Mouse (Mus musculus): ENCODE measurements around the gene Zfp418. TPM values are rescaled to one million over a fixed set of nuclear protein-coding genes. Genes with fewer than 3 reads are reported as not detected.

Zfp418 gene
- total RNA-seq (2023) = under 1 TPM; 0.29 to 0.71 TPM

GRCm38 (mm10) chr7:7171227-7172147 is at the start of gene Zfp418:
Gene Zfp418, plus strand, starts transcription at chr7:7171330.

GRCm38 (mm10) chr7:7136379-7136866 is 34.7 kb upstream of the Zfp418 start, which contains the start of gene Zfp773:
Gene Zfp773, minus strand, starts transcription at chr7:7136755.

DNA sequence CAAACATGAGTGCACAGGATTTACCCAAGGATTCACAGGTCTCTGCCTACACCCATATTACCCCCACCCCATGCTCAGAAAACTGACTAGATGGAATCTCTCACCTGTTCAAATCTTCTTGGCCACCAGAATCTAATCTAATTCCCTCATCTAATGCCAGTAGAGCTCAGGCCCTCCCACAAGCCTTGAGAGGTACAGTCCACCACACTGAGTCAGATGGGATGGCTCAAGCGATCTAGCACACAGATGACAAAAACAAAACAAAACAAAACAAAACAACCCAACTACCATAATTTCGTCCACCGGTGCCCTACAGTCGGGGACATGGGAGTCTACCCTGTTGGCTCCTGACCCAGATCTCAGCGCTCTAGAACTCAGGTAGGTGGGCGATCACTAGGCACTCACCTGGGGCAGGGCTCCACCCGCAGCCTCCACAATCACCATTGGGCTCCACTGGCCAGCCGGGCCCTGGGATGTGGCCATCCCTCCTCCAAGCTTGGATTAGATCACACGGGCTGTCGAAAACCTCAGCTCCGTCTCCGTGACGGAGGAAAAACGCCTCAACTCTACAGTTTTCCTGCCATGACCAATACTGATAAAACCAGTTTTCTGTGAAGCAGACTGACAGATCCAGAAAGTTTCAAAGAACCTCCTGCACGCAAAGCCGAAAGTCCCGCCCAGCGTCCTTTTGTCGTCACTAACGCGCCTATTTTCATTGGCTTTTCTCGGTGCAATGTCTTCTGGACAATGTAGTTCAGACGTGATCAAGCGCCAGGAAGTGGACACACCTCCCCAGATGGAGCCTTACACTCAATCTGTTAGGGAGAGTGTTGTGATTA is 38.4 kb downstream of the Zfp418 start, which contains the start of gene Zfp772:
Gene Zfp772, minus strand, starts transcription at position 686 of the 839 bp plus-strand sequence.

Other genes with a start within 250 kb of the Zfp418 start
- not detected for gene Aurkc, start 176.0 kb upstream of the Zfp418 start, total RNA-seq (2023)
- gene Zfp954, start 49.8 kb upstream of the Zfp418 start, total RNA-seq (2023) = 10 to 100 TPM; 12.0 to 15.4 TPM
- under 1 TPM; 0.51 to 0.95 TPM for gene Zfp773, start 34.6 kb upstream of the Zfp418 start, total RNA-seq (2023)
- gene Zfp772, start 38.7 kb downstream of the Zfp418 start, total RNA-seq (2023) = 1 to 10 TPM in 1 of 2 experiments, under 1 TPM in 1; 0.64 to 1.8 TPM
- gene Vmn2r29, start 76.0 kb downstream of the Zfp418 start, total RNA-seq (2023) = not detected
- gene Gm45844, start 107.0 kb downstream of the Zfp418 start, total RNA-seq (2023) = under 1 TPM; 0.13 to 0.18 TPM
- gene Clcn4, start 129.5 kb downstream of the Zfp418 start, total RNA-seq (2023) = 10 to 100 TPM; 24.0 to 27.5 TPM
- not detected for gene Vmn2r30, start 166.3 kb downstream of the Zfp418 start, total RNA-seq (2023)
- gene Gm45783, start 203.2 kb downstream of the Zfp418 start, total RNA-seq (2023) = not detected
- gene Vmn2r31, start 228.4 kb downstream of the Zfp418 start, total RNA-seq (2023) = not detected